Mouse (Mus musculus): ENCODE data around the gene Car2. TPM values are rescaled to one million over a fixed set of nuclear protein-coding genes. Genes with fewer than 3 reads are reported as not detected.

The Car2 gene
- total RNA-seq, 2 experiments from 2014 or later, result 47.1 to 65.0 TPM

GRCm38 (mm10) chr3:14917261-14917660 is 31.2 kb downstream of the Car2 start:
- no peak for DNase-seq (ENCODE audit: low spot score in 2 of 2)

- DNase-seq (ENCODE audit: low spot score in 2 of 2), result no peak
Measured at GRCm38 (mm10) chr3:14944706-14945105, 58.6 kb downstream of the Car2 start.

DNA sequence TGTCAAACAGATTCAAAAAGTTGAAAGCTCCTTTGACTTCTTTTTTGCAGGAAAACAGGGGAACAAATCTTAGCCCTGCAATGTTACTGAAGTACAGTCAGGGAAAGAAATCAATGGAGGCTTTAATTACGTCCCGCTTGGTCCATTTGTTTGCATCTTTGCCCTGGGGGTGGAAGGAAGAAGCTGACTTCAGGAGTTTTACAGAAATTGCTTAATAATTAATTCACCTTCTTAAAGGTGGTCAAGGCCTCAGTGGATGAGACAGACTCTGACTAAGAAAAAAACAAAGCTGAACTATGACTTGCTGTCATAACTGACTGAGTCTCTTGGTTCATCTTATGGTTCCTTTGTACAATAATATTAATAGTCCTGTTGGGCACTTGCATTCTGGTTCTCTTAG is 59.6 kb downstream of the Car2 start:
- DNase-seq (ENCODE audit: low spot score in 2 of 2), result no peak

- no peak for DNase-seq (ENCODE audit: low spot score in 2 of 2)
Measured at GRCm38 (mm10) chr3:14948067-14948800, 62.2 kb downstream of the Car2 start.

DNA sequence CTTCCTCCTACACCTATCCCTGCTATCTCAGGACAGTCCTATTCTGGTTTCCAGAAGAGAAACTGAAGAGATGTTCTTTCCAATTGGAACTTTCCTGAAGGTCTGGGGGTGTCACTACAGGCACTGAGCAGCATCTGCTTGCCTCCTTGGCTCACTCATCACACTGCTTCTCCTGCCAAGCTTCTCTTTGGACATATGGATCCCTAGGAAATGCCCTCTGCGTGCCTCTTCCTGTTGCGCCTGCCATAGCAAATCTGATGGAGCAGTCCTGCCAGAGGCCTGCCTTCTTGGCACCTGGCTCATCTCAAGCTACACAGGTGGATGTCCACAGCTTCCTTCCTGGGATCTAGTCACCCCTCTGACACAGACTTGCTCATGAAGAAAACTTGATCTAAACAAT is 64.0 kb downstream of the Car2 start:
- DNase-seq (ENCODE audit: low spot score in 2 of 2), result no peak

Other genes starting within 250 kb of the Car2 start
- 1 to 10 TPM; 7.7 TPM for gene Car13, start 244.5 kb upstream of the Car2 start, total RNA-seq (2021)
- 1 to 10 TPM in 1 of 2 experiments, under 1 TPM in 1; 0.84 to 1.9 TPM for gene Car1, start 77.9 kb upstream of the Car2 start, total RNA-seq (2021)
- 100 to 1,000 TPM; 819 to 922 TPM for gene Car3, start 22.8 kb upstream of the Car2 start, total RNA-seq (2021)

Data from adrenal gland, postnatal 4 days (tissue).